Mouse (Mus musculus) heart, embryonic 14.5 days (tissue): ENCODE results near the gene Glyctk. TPM values are rescaled to one million over a fixed set of nuclear protein-coding genes. Genes with fewer than 3 reads are reported as not detected.

Source experiments
- ATAC-seq: fragments of 200-750 bp; cut with Nextera tagmentation; 2 replicates; pipeline ENCODE4 v1.8.0; 2017; ENCODE audit warnings: low read depth, moderate TSS enrichment; ENCODE audit not compliant: insufficient number of reproducible peaks, insufficient read depth, low FRiP score
- H3K27ac ChIP-seq, 2 experiments: fragments of 200-500 bp in 1 of 2; fragments of 300-500 bp in 1 of 2; sonication (generic) in 1 of 2; replicated peaks in 1 of 2; 2 replicates each; pipeline ENCODE4 v1.5.1; 2012 to 2014; ENCODE audit warnings: low read depth in 2 of 2, low read length in 2 of 2, control low read depth in 1 of 2, mild to moderate bottlenecking in 1 of 2, mixed read lengths in 1 of 2; ENCODE audit not compliant: control insufficient read depth in 1 of 2, insufficient read depth in 1 of 2
- H3K27me3 ChIP-seq: fragments of 300-500 bp; sonication (generic); 2 replicates; pipeline ENCODE4 v1.6.1; 2014; ENCODE audit warnings: mild to moderate bottlenecking, low read length, control low read depth; ENCODE audit not compliant: control insufficient read depth, insufficient read depth
- H3K36me3 ChIP-seq: fragments of 300-500 bp; sonication (generic); 2 replicates; pipeline ENCODE4 v1.6.1; 2014; ENCODE audit warnings: mild to moderate bottlenecking, control low read depth, low read length, mixed read lengths; ENCODE audit not compliant: control insufficient read depth, insufficient read depth
- H3K4me1 ChIP-seq, 2 experiments: fragments of 200-500 bp in 1 of 2; fragments of 300-500 bp in 1 of 2; sonication (generic) in 1 of 2; 2 replicates each; pipeline ENCODE4 v1.6.1; 2012 to 2014; ENCODE audit warnings: low read length in 2 of 2, control low read depth in 1 of 2, mixed read lengths in 1 of 2; ENCODE audit not compliant: control insufficient read depth in 2 of 2, insufficient read depth in 2 of 2
- H3K4me2 ChIP-seq: fragments of 300-500 bp; sonication (generic); 2 replicates; pipeline ENCODE4 v1.6.1; 2014; ENCODE audit warnings: mild to moderate bottlenecking, low read length
- H3K4me3 ChIP-seq, 2 experiments: fragments of 200-500 bp in 1 of 2; fragments of 300-500 bp in 1 of 2; sonication (generic) in 1 of 2; 2 replicates each; pipeline ENCODE4 v1.5.1; 2012 to 2014; ENCODE audit warnings: low read length in 2 of 2, mild to moderate bottlenecking in 2 of 2, control low read depth in 1 of 2, low read depth in 1 of 2, moderate library complexity in 1 of 2; ENCODE audit not compliant: control insufficient read depth in 1 of 2, insufficient read depth in 1 of 2
- H3K9ac ChIP-seq: fragments of 300-500 bp; sonication (generic); 2 replicates; pipeline ENCODE4 v1.6.1; 2014; ENCODE audit warnings: mild to moderate bottlenecking, low read length
- H3K9me3 ChIP-seq: fragments of 300-500 bp; sonication (generic); 2 replicates; pipeline ENCODE4 v1.6.1; 2016; ENCODE audit warnings: low read length, control low read depth; ENCODE audit not compliant: control insufficient read depth
- WGBS: fragments of 180-500 bp; shearing (Covaris S2); extraction: QIAGEN DNeasy Blood & Tissue Kit; methylation state at CpG from one replicate; pipeline ENCODE4 v1.1.7; 2014; 5-methylcytosine and 5-hydroxymethylcytosine counted together
- polyA plus RNA-seq: library from polyadenylated mRNA; unstranded; fragments of >200 nt; fragmentation: Nextera tagmentation; extraction: Ambion mirVana; gene quantifications from 2 replicates; pipeline ENCODE4 v1.2.1, GENCODE M21; 2014

Glyctk gene
- polyA plus RNA-seq, 1 experiment from 2014 or later: 1.0 TPM

GRCm38 (mm10) chr9:106192024-106192423, 34.1 kb upstream of the Glyctk start:
- Histone ChIP-seq H3K4me1 (no peaks in the 10 kb centered on the region), H3K4me2 (no peak overlapping the region), H3K27me3 (no peaks in the 10 kb centered on the region), H3K9me3 (no peaks in the 10 kb centered on the region), H3K27ac (no peak overlapping the region), H3K36me3 (peaks cover 95% of the 10 kb centered on the region), H3K4me3 (no peak overlapping the region), H3K9ac (no peak overlapping the region)
- WGBS: 92% methylated on average over 8 of the region's 8 CpGs
- no peak for ATAC-seq

GRCm38 (mm10) chr9:106191355-106191754, 33.4 kb upstream of the Glyctk start:
- no peak for ATAC-seq
- Histone ChIP-seq H3K4me1 (no peaks in the 10 kb centered on the region), H3K27ac (no peak overlapping the region), H3K4me2 (no peak overlapping the region), H3K4me3 (no peak overlapping the region), H3K36me3 (peaks cover 96% of the 10 kb centered on the region), H3K9ac (no peak overlapping the region), H3K9me3 (no peaks in the 10 kb centered on the region), H3K27me3 (no peaks in the 10 kb centered on the region)
- WGBS: 81% methylated on average over 1 of the region's 1 CpGs

- H3K36me3 ChIP-seq: peaks cover 99% of the 10 kb centered on the region
- no peak overlapping the region for H3K4me3 ChIP-seq
- H3K9me3 ChIP-seq: no peaks in the 10 kb centered on the region
- no peak overlapping the region for H3K27ac ChIP-seq
- 90% methylated on average over 5 of the region's 5 CpGs for WGBS
- H3K9ac ChIP-seq: no peak overlapping the region
- peaks cover 0 to 4% of the 10 kb centered on the region in 2 experiments; a peak in 1 of 4 replicates for H3K4me1 ChIP-seq
- ATAC-seq: no peak
- H3K4me2 ChIP-seq: no peak overlapping the region
- H3K27me3 ChIP-seq: no peaks in the 10 kb centered on the region
Measured at GRCm38 (mm10) chr9:106183996-106184395, 26.1 kb upstream of the Glyctk start.

- Histone ChIP-seq H3K27ac (no peak overlapping the region), H3K4me2 (no peak overlapping the region), H3K9me3 (no peaks in the 10 kb centered on the region), H3K27me3 (no peaks in the 10 kb centered on the region), H3K4me1 (peaks cover 0 to 14% of the 10 kb centered on the region in 2 experiments; a peak in 1 of 4 replicates), H3K9ac (no peak overlapping the region), H3K4me3 (no peak overlapping the region), H3K36me3 (peaks cover 99% of the 10 kb centered on the region)
- 94% methylated on average over 4 of the region's 4 CpGs for WGBS
- ATAC-seq: no peak
Measured at GRCm38 (mm10) chr9:106182146-106182545, 24.2 kb upstream of the Glyctk start.

GRCm38 (mm10) chr9:106179964-106180363, 22.0 kb upstream of the Glyctk start:
- peaks cover 0 to 25% of the 10 kb centered on the region in 2 experiments; a peak in 2 of 4 replicates for H3K4me1 ChIP-seq
- no peaks in the 10 kb centered on the region for H3K9me3 ChIP-seq
- no peak overlapping the region for H3K9ac ChIP-seq
- H3K27me3 ChIP-seq: no peaks in the 10 kb centered on the region
- H3K36me3 ChIP-seq: peaks cover 91% of the 10 kb centered on the region
- WGBS: 94% methylated on average over 3 of the region's 3 CpGs
- ATAC-seq: no peak
- no peak overlapping the region for H3K4me2 ChIP-seq
- no peak overlapping the region for H3K27ac ChIP-seq
- no peak overlapping the region for H3K4me3 ChIP-seq

GRCm38 (mm10) chr9:106179454-106179853, 21.5 kb upstream of the Glyctk start:
- no peak for ATAC-seq
- no peak overlapping the region for H3K4me2 ChIP-seq
- no peak overlapping the region for H3K9ac ChIP-seq
- H3K36me3 ChIP-seq: peaks cover 86% of the 10 kb centered on the region
- no peak overlapping the region for H3K27ac ChIP-seq
- H3K27me3 ChIP-seq: no peaks in the 10 kb centered on the region
- H3K4me3 ChIP-seq: no peak overlapping the region
- WGBS: 60% methylated on average over 2 of the region's 2 CpGs
- peaks cover 0 to 29% of the 10 kb centered on the region in 2 experiments; a peak in 2 of 4 replicates for H3K4me1 ChIP-seq
- no peaks in the 10 kb centered on the region for H3K9me3 ChIP-seq

GRCm38 (mm10) chr9:106177799-106178198, 19.9 kb upstream of the Glyctk start:
- WGBS: 83% methylated on average over 6 of the region's 6 CpGs
- Histone ChIP-seq H3K4me3 (no peak overlapping the region), H3K27me3 (no peaks in the 10 kb centered on the region), H3K4me2 (no peak overlapping the region), H3K27ac (no peak overlapping the region), H3K36me3 (peaks cover 70% of the 10 kb centered on the region), H3K4me1 (peaks cover 5 to 46% of the 10 kb centered on the region in 2 experiments), H3K9ac (no peak overlapping the region), H3K9me3 (no peaks in the 10 kb centered on the region)
- no peak for ATAC-seq

- Histone ChIP-seq H3K9ac (no peak overlapping the region), H3K36me3 (peaks cover 60% of the 10 kb centered on the region), H3K27me3 (no peaks in the 10 kb centered on the region), H3K27ac (no peak overlapping the region), H3K4me1 (peaks cover 5 to 46% of the 10 kb centered on the region in 2 experiments), H3K9me3 (no peaks in the 10 kb centered on the region), H3K4me3 (no peak overlapping the region), H3K4me2 (no peak overlapping the region)
- no peak for ATAC-seq
- 85% methylated on average over 5 of the region's 5 CpGs for WGBS
Measured at GRCm38 (mm10) chr9:106176769-106177168, 18.8 kb upstream of the Glyctk start.
